Mouse (Mus musculus) brain, adult 10 weeks (tissue): Measurements from ENCODE around the gene Klk14. TPM values are rescaled to one million over a fixed set of nuclear protein-coding genes. Genes with fewer than 3 reads are reported as not detected.

Source experiments
- polyA plus RNA-seq: library from polyadenylated mRNA; stranded (reverse); fragments of 350-450 nt; fragmentation: Illumina TruSeq; extraction: RNeasy Lipid Tissue Mini Kit (QIAGEN cat#74804); gene quantifications from one replicate; pipeline ENCODE4 v1.2.3, GENCODE M21; 2015; ENCODE audit warnings: low read depth, low replicate concordance

The Klk14 gene
- not detected for polyA plus RNA-seq

GRCm38 (mm10) chr7:43690118-43690517 is at the start of gene Klk14:
Klk14 (plus strand) TSS chr7:43690418.

GRCm38 (mm10) chr7:43660002-43660401 is 30.2 kb upstream of the Klk14 start, which contains the start of gene Siglece:
Siglece (minus strand) TSS chr7:43660161.

GRCm38 (mm10) chr7:43671809-43672580 is 18.2 kb upstream of the Klk14 start, which contains the start of gene Ctu1:
Ctu1 (plus strand) TSS chr7:43672016.

GRCm38 (mm10) chr7:43712267-43712666 is 22.0 kb downstream of the Klk14 start, which contains the start of gene Klk13:
Klk13 (plus strand) TSS chr7:43712567.

Other genes starting within 250 kb of the Klk14 start
- not detected for gene Cldnd2, start 249.6 kb upstream of the Klk14 start, polyA plus RNA-seq
- 91.5 TPM for gene Etfb, start 246.3 kb upstream of the Klk14 start, polyA plus RNA-seq
- gene Gm45233, start 246.3 kb upstream of the Klk14 start, polyA plus RNA-seq: 0.70 TPM
- gene Vsig10l, start 227.3 kb upstream of the Klk14 start, polyA plus RNA-seq: 2.1 TPM
- gene Iglon5, start 200.3 kb upstream of the Klk14 start, polyA plus RNA-seq: 29.8 TPM
- not detected for gene 4931406B18Rik, start 184.5 kb upstream of the Klk14 start, polyA plus RNA-seq
- 5.4 TPM for gene Cd33, start 146.0 kb upstream of the Klk14 start, polyA plus RNA-seq
- gene Zfp658, start 128.2 kb upstream of the Klk14 start, polyA plus RNA-seq: 6.1 TPM
- gene Zfp719, start 110.8 kb upstream of the Klk14 start, polyA plus RNA-seq: 13.2 TPM
- gene Zfp819, start 83.2 kb upstream of the Klk14 start, polyA plus RNA-seq: not detected
- not detected for gene Ceacam18, start 55.7 kb upstream of the Klk14 start, polyA plus RNA-seq
- 1.4 TPM for gene Siglece, start 30.3 kb upstream of the Klk14 start, polyA plus RNA-seq
- 6.3 TPM for gene Ctu1, start 18.4 kb upstream of the Klk14 start, polyA plus RNA-seq
- gene Klk13, start 22.1 kb downstream of the Klk14 start, polyA plus RNA-seq: not detected
- not detected for gene Klk12, start 78.5 kb downstream of the Klk14 start, polyA plus RNA-seq
- gene Klk11, start 84.2 kb downstream of the Klk14 start, polyA plus RNA-seq: not detected
- gene Klk10, start 90.6 kb downstream of the Klk14 start, polyA plus RNA-seq: not detected
- gene Klk9, start 101.5 kb downstream of the Klk14 start, polyA plus RNA-seq: not detected
- 7.5 TPM for gene Klk8, start 107.2 kb downstream of the Klk14 start, polyA plus RNA-seq
- not detected for gene Klk7, start 120.9 kb downstream of the Klk14 start, polyA plus RNA-seq
- 13.7 TPM for gene Klk6, start 134.1 kb downstream of the Klk14 start, polyA plus RNA-seq
- not detected for gene Klk5, start 151.6 kb downstream of the Klk14 start, polyA plus RNA-seq
- gene Klk4, start 190.7 kb downstream of the Klk14 start, polyA plus RNA-seq: not detected
- gene Klk15, start 243.3 kb downstream of the Klk14 start, polyA plus RNA-seq: not detected